Mouse (Mus musculus) E14TG2a.4 (cell line): ENCODE data around the gene Tril.
A peak's percentile ranks its signal among the peaks of the same experiment; 100 is the strongest.

Experiments used
- H3K27me3 ChIP-seq: 2 replicates; pipeline ENCODE4 v1.6.1; 2014; ENCODE audit warnings: low read length, control low read depth; ENCODE audit not compliant: insufficient read depth
- H3K36me3 ChIP-seq: 2 replicates; pipeline ENCODE4 v1.6.1; 2014; ENCODE audit warnings: low read length, control low read depth; ENCODE audit not compliant: insufficient read depth
- H3K4me1 ChIP-seq: replicated peaks from 2 replicates; pipeline ENCODE4 v1.6.1; 2014; ENCODE audit warnings: low read depth, low read length, control low read depth
- H3K4me3 ChIP-seq: replicated peaks from 2 replicates; pipeline ENCODE4 v1.5.1; 2014; ENCODE audit warnings: mild to moderate bottlenecking, low read length
- H3K9me3 ChIP-seq: 2 replicates; pipeline ENCODE4 v1.6.1; 2014; ENCODE audit warnings: low read length, control low read depth
- CTCF ChIP-seq: conservative IDR thresholded peaks from 2 replicates; pipeline ENCODE4 v1.5.1; 2014; ENCODE audit warnings: low read length
- NANOG ChIP-seq: IDR thresholded peaks from 2 replicates; pipeline ENCODE4 v1.6.1; 2014; ENCODE audit warnings: borderline replicate concordance, low read length, mixed read lengths
- POU5F1 ChIP-seq: IDR thresholded peaks from 2 replicates; pipeline ENCODE4 v1.6.1; 2014; ENCODE audit warnings: low read length, borderline replicate concordance

Tril gene

DNA sequence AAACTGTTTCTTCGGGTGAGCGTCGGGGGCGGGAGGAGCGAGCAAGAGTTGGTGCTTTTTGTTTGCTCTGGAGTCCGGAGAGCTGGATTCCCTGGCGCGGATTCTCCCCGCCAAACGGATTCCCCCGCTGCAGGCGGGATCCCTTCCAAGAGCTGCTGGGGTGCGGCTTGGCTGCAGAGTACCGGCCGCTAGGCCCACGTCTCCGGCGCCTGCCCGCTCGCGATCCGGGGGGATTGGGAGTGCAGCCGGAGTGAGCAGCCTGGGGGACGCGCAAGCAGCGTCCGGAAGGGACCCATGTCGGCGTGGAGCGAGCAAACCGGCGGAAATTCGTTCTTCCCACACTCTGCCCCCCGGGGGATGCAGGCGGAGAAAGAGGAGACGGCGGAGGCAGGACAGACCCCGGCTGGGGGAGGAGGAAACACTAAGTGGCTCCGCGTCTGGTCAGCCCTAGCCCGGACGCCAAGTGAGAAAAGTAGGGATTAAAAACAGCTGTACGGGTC lies at the start of gene Tril:
Tril (minus strand) TSS at position 345 of the 500 bp plus-strand sequence.
- peaks cover 38% of the 10 kb centered on the region for H3K4me1 ChIP-seq
- no peaks in the 10 kb centered on the region for H3K9me3 ChIP-seq
- peak within 1 kb of the TSS; percentile 78 for H3K4me3 ChIP-seq
- H3K27me3 ChIP-seq = peaks cover 91% of the 10 kb centered on the region
- no peaks in the 10 kb centered on the region for H3K36me3 ChIP-seq
- TF ChIP-seq NANOG (no peak), CTCF (no peak), POU5F1 (no peak)

DNA sequence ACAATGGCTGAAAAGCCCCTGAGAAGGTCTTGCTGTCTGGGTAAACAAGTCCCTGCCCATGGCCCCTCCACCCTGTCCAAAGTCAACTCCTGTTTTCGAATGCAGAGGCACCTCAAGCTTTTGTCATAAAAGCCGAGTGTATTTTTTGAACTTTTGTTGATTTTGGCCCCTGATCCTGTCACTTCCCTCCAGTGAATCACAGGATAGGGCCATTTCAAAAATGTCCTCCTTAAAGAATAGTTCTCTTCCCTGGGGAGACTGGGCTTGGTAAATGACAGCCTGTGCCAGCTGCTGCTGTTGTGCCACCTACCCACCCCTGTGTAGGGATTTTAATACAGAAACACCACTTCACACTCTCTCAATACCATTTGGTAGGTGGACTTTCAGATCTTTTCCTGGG lies 42.4 kb upstream of the Tril start:
- Histone ChIP-seq H3K4me1 (no peaks in the 10 kb centered on the region), H3K4me3 (no peak overlapping the region), H3K9me3 (peaks cover 12% of the 10 kb centered on the region), H3K27me3 (0 out of 2 replicates have a peak, but pooled peaks cover 2% of the 10 kb centered on the region), H3K36me3 (no peaks in the 10 kb centered on the region)
- TF ChIP-seq POU5F1 (no peak), CTCF (no peak), NANOG (no peak)

DNA sequence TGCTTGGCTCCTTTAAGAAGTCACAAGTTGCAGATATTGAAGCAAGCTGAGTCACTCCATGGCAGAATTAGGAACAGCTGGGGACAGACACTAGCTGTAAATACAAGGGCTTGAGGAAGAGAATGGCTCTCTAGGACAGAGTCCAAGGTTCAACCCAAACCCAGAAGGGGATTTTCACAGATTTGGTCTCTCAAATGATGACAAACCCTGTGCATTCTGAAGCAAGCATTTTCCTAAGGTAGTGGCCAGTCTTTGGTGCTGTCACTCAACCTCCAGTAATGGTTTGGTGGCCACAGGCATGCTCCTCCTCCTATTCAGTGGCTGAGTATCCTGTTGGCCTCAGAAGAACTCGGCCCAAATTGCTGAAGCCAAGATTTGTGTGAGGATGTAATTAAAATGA lies 38.5 kb upstream of the Tril start:
- Histone ChIP-seq H3K9me3 (peaks cover 12% of the 10 kb centered on the region), H3K4me1 (no peaks in the 10 kb centered on the region), H3K27me3 (0 out of 2 replicates have a peak, but pooled peaks cover 2% of the 10 kb centered on the region), H3K36me3 (no peaks in the 10 kb centered on the region), H3K4me3 (no peak overlapping the region)
- TF ChIP-seq NANOG (no peak), CTCF (no peak), POU5F1 (no peak)

DNA sequence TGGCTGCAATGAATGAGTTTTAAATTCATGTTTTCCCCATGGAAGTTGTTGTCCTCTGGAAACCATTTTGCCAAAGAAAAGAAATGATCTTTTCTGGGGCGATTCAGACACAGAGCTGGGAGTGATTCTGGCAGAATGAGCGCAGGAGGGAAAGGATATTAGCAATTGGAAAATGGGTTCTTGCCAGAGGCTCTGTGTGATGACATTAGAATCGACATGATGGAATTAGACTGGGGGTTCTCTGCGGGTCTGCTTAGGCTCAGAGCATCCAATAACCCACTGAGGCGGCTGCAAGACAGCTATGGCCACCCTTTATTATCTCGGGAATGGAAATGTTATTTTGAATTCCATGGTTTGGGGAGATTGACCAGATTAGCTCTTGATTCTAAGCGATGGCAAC lies 37.2 kb upstream of the Tril start:
- Histone ChIP-seq H3K9me3 (peaks cover 12% of the 10 kb centered on the region), H3K4me1 (no peaks in the 10 kb centered on the region), H3K4me3 (no peak overlapping the region), H3K36me3 (no peaks in the 10 kb centered on the region), H3K27me3 (0 out of 2 replicates have a peak, but pooled peaks cover 2% of the 10 kb centered on the region)
- TF ChIP-seq NANOG = no peak
- no peak for TF ChIP-seq CTCF
- no peak for TF ChIP-seq POU5F1

DNA sequence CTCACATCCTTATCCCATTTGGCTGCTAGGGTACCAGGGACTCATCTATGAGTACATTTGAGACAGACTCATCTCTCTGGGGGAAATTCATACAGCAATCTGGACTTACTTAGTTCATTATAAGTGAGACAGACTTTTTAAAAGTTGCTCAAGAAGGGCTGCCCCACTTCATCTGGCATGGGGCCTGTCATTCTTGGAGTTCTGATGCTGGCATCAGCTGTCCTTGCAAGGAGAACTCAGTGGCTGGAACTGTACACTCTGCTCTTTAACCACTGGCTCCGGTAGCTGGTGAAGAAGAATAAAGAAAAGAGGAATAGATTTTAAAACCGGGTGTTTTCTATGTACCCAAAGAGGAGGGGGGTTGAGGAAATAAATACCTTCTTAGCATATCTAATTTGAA lies 36.1 kb upstream of the Tril start:
- no peak for TF ChIP-seq POU5F1
- no peak for TF ChIP-seq CTCF
- no peak for TF ChIP-seq NANOG
- no peak overlapping the region for H3K4me3 ChIP-seq

DNA sequence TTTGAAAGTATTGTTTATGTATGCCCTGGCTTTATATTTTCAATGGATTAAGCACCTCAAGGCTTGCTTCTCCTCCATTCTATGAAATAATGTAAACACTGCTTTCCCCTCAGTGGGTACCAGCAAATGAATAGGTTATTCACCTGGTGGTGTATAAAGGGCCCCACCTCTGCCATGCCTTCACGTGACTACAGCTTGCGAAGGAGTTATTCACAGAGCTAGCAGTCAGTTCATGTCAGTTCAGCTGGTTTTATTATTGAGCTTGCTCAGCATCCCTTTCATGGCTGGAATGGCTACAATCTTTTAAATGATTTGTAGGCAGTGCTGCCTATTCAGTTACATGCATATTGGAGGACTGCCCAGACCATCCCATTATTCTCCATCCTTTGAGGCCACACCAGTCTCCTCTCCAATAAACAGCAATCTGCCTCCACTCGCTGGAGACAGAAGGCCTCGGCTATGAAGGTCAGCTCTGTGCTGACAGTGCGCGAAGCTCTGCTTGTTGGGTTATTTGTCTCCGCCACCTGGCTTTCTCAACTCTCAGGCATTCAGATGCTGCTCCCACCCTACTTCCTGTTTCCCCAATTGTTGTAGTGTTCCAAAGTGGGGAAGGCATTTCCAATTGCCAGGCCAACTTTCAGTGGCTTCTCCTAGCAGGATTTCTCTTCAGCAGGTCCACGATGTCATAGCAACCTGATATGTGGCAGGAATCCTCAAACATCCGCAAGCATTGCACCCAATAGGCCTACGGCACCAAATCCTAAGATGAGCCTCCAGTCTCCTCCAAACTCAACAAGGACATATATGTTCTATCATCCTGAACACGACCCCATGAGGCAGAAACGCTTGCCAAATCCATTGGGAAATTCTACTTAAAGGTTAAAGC lies 34.6 kb upstream of the Tril start:
- H3K4me3 ChIP-seq = no peak overlapping the region
- TF ChIP-seq POU5F1 (no peak), NANOG (no peak), CTCF (no peak)

More for the DNA sequence above, 36.1 kb upstream of the Tril start:
- Histone ChIP-seq H3K27me3 (peaks cover 6% of the 10 kb centered on the region; the same call in 1 of the 2 replicates), H3K9me3 (peaks cover 10% of the 10 kb centered on the region), H3K4me1 (no peaks in the 10 kb centered on the region), H3K36me3 (no peaks in the 10 kb centered on the region)

DNA sequence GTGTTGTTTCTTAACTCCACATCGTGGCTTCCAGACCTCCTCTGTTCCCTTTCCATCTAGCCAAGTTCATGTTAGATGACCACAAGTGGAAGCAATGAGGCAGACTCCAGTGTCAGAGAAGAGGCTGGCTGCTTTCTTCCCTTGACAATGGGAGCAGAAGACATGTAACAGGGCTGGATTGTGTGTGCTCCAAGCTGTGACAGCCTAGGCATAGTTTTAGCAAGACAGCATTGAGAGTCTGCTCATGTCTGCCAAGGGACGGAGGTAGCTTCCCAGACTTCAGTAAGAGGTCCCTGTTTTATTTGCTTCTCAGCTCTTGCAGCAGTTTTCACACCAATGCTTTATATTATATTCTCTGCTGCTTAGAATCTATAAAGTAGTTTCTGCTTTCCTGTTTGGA lies 33.6 kb upstream of the Tril start:
- TF ChIP-seq POU5F1 (no peak), CTCF (no peak), NANOG (no peak)
- Histone ChIP-seq H3K36me3 (no peaks in the 10 kb centered on the region), H3K4me3 (no peak overlapping the region), H3K27me3 (peaks cover 6% of the 10 kb centered on the region; the same call in 1 of the 2 replicates), H3K9me3 (no peaks in the 10 kb centered on the region), H3K4me1 (no peaks in the 10 kb centered on the region)

More for the DNA sequence above, 34.6 kb upstream of the Tril start:
- Histone ChIP-seq H3K27me3 (peaks cover 6% of the 10 kb centered on the region; the same call in 1 of the 2 replicates), H3K4me1 (no peaks in the 10 kb centered on the region), H3K36me3 (no peaks in the 10 kb centered on the region), H3K9me3 (no peaks in the 10 kb centered on the region)

DNA sequence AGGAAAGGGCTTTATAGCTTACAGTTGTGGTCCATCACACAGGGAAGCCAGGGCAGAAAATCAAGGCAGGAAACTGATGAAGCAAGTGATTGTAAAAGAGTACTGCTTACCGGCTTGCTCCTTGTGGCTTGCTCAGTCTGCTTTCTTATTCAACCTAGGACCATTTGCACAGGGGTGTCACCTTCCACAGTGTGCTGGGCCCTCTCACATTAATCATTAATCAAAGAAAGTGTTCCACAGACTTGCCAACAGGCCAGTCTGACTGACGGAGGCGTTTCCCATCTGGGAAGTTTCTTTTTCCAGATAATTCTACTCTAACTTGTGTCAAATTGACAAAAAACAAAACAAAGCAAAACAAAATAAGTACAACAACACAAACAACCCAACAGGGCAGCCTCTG lies 32.9 kb upstream of the Tril start:
- no peaks in the 10 kb centered on the region for H3K9me3 ChIP-seq
- TF ChIP-seq NANOG = no peak
- TF ChIP-seq CTCF = no peak
- TF ChIP-seq POU5F1 = no peak
- no peaks in the 10 kb centered on the region for H3K4me1 ChIP-seq
- H3K27me3 ChIP-seq = peaks cover 4% of the 10 kb centered on the region; the same call in 1 of the 2 replicates
- H3K4me3 ChIP-seq = no peak overlapping the region
- no peaks in the 10 kb centered on the region for H3K36me3 ChIP-seq

DNA sequence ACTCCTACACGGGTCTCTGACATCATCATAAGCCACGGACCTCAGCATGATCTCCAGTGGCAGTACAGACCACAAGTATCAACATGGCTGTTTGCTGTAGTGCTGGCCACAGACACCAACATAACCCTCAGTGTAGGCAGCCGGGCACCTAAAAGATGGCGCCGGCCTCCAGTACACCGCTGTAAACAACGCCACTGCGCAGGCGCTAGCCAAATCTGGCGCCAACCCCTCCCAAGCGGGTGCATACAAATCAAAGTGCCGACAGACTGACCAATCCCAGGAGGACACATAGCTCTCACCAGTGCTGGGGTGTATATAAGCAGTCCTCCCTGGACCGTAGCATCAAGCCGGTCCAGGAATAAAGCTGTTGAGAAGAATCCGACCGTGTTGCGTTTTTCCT lies 24.0 kb upstream of the Tril start:
- Histone ChIP-seq H3K36me3 (no peaks in the 10 kb centered on the region), H3K4me3 (no peak overlapping the region), H3K4me1 (no peaks in the 10 kb centered on the region), H3K9me3 (no peaks in the 10 kb centered on the region), H3K27me3 (no peaks in the 10 kb centered on the region)
- TF ChIP-seq CTCF (no peak), NANOG (no peak), POU5F1 (no peak)
